ENCODE assay signal across 28 mouse cellular contexts in the genomic region with DNA sequence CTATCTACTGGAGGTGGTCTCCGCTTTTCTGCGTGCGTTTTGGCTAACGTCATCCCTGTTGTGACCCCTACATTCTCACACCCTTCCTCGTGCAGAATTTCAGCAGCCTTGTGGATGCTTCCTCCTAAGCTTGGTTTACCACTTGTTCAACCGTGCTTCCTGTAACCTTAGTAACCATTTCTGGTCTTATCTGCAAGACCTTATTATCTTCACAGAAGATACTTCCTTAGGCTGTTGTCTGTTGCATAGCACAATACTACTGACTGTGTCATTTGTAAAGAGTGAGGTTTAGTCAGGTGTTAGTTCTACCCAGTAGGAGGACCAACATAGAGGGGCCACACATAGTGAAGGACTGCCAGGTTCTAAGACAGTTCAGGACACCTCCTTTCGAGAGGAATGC.
A peak's percentile ranks its signal among the peaks of the same experiment; 100 is the strongest.
DNase-seq lines count a peak whose midpoint lies in the region; ATAC-seq and TF ChIP-seq lines count a peak whose summit lies in the region.
"Had no signal": no experiment of that assay in that cellular context is flagged by ENCODE, and none has a peak within 500 bp of the region (broad histone marks: within the 10 kb centered on the region; RNA-seq: fewer than 3 reads in every experiment).

No protein-coding gene starts in this region.

- no peak overlapping the region for H3K4me3 ChIP-seq in thymus, adult 2 months (ENCODE audit: control insufficient read depth, insufficient read depth, low read length)
- no peak overlapping the region for H3K4me3 ChIP-seq in left cerebral cortex, adult 2 months
- H3K4me3 ChIP-seq: embryonic facial prominence, embryonic 15.5 days; forebrain, embryonic 10.5 days; heart, adult 2 months; hindbrain, embryonic 13.5 days; limb, embryonic 12.5 days; liver, embryonic 15.5 days; midbrain, embryonic 13.5 days; neural tube, embryonic 12.5 days; stomach, embryonic 15.5 days had no signal

- DNase-seq in thymus, postnatal 0 days (ENCODE audit: low spot score), result peak; percentile 5
- no peak for DNase-seq in thymus, adult 2 months
- DNase-seq in induced T-regulatory cell, adult 2 months (ENCODE audit: low read depth), result peak; percentile 7
- DNase-seq in c-Kit-positive CD71-positive TER-119-positive erythroid progenitor cells, embryonic 14.5 days (ENCODE audit: low spot score), result no peak
- DNase-seq in cerebellum, adult 11 months, result no peak
- no peak for DNase-seq in left cerebral cortex, adult 2 months (ENCODE audit: extremely low spot score in 1 of 2, low spot score in 2 of 2)
- DNase-seq: adrenal gland, postnatal 10 days; cerebellum, adult 8-10 months; cerebellum, postnatal 36 days; gastrocnemius, postnatal 14 days; heart, adult 2 months; kidney, adult 2 months; kidney, postnatal 10 days; retina, postnatal 1 day; thymus, adult 18-20 months had no signal

- no peaks in the 10 kb centered on the region for H3K27me3 ChIP-seq in thymus, adult 2 months (ENCODE audit: control insufficient read depth, insufficient read depth, low read length)
- H3K27me3 ChIP-seq: CH12.LX; embryonic facial prominence, embryonic 15.5 days; hindbrain, embryonic 13.5 days; limb, embryonic 12.5 days; liver, embryonic 15.5 days; midbrain, embryonic 13.5 days; neural tube, embryonic 12.5 days; stomach, embryonic 15.5 days had no signal

- no peaks in the 10 kb centered on the region for H3K36me3 ChIP-seq in thymus, adult 2 months (ENCODE audit: control insufficient read depth, insufficient read depth, low read length)
- H3K36me3 ChIP-seq: embryonic facial prominence, embryonic 15.5 days; forebrain, embryonic 10.5 days; hindbrain, embryonic 13.5 days; limb, embryonic 12.5 days; liver, embryonic 15.5 days; midbrain, embryonic 13.5 days; neural tube, embryonic 12.5 days; stomach, embryonic 15.5 days had no signal

- peak; percentile 91 for ATAC-seq in megakaryocyte-erythroid progenitor cell, adult 5-6 weeks (replicated peaks; ENCODE audit: low FRiP score, low TSS enrichment, poor library complexity, severe bottlenecking)
- ATAC-seq: forebrain, embryonic 16.5 days; lung, postnatal 0 days; midbrain, embryonic 13.5 days had no signal

- no peak for TF ChIP-seq CTCF in thymus, adult 2 months (IDR thresholded peaks at IDR 0.05; ENCODE audit: borderline replicate concordance, control insufficient read depth, extremely low read depth, insufficient read depth, low read length, poor library complexity)
- TF ChIP-seq CTCF in left cerebral cortex, adult 2 months (IDR thresholded peaks at IDR 0.05), result no peak

- 10% methylated on average over 7 of the region's 7 CpGs for WGBS in thymus, adult 2 months

- intact Hi-C loops in left cerebral cortex, adult 2 months (cut with DNase I), result no loop called here

- H3K4me1 ChIP-seq in thymus, adult 2 months (replicated peaks; ENCODE audit: control insufficient read depth, insufficient read depth, low read length), result no peaks in the 10 kb centered on the region
- H3K4me1 ChIP-seq: embryonic facial prominence, embryonic 15.5 days; hindbrain, embryonic 13.5 days; limb, embryonic 12.5 days; liver, embryonic 15.5 days; midbrain, embryonic 13.5 days; neural tube, embryonic 12.5 days; stomach, embryonic 15.5 days had no signal

- TF ChIP-seq POLR2A in thymus, adult 2 months (IDR thresholded peaks at IDR 0.05; ENCODE audit: control insufficient read depth, extremely low read depth, insufficient read depth, low read length, poor library complexity), result no peak

- H3K27ac ChIP-seq in thymus, adult 2 months (ENCODE audit: control insufficient read depth, insufficient read depth, low read length), result no peak overlapping the region
- no peak overlapping the region for H3K27ac ChIP-seq in left cerebral cortex, adult 2 months
- H3K27ac ChIP-seq: embryonic facial prominence, embryonic 15.5 days; forebrain, embryonic 10.5 days; heart, adult 2 months; hindbrain, embryonic 13.5 days; limb, embryonic 12.5 days; liver, embryonic 15.5 days; macrophage; midbrain, embryonic 13.5 days; neural tube, embryonic 12.5 days; stomach, embryonic 15.5 days had no signal

Comparison
In these comparisons a context has a peak if more than half of its experiments do, and no peak if none do; other contexts are left out.
1. DNase-seq: peak in thymus, postnatal 0 days (single experiment) and induced T-regulatory cell, adult 2 months (single experiment); none in thymus, adult 2 months (single experiment), c-Kit-positive CD71-positive TER-119-positive erythroid progenitor cells, embryonic 14.5 days (single experiment), cerebellum, adult 11 months (single experiment) and left cerebral cortex, adult 2 months (0 of 2).